Mouse (Mus musculus) stomach, embryonic 14.5 days (tissue): ENCODE results near the gene Cyp2c37. TPM values are rescaled to one million over a fixed set of nuclear protein-coding genes. Genes with fewer than 3 reads are reported as not detected.
"Not testable (repeated sequence)": the region's sequence is repeated elsewhere in the genome, so short reads cannot be mapped to it uniquely, and the experiment has no call there.

ENCODE experiments used
- ATAC-seq: fragments of 200-750 bp; cut with Nextera tagmentation; 2 replicates; pipeline ENCODE4 v1.8.0; 2017; ENCODE audit warnings: low read depth, moderate TSS enrichment; ENCODE audit not compliant: insufficient number of reproducible peaks, insufficient read depth, low FRiP score
- H3K27ac ChIP-seq: fragments of 300-500 bp; sonication (generic); 2 replicates; pipeline ENCODE4 v1.5.1; 2014; ENCODE audit warnings: mild to moderate bottlenecking, low read length, moderate library complexity, mixed read lengths
- H3K27me3 ChIP-seq: fragments of 300-500 bp; sonication (generic); 2 replicates; pipeline ENCODE4 v1.6.1; 2014; ENCODE audit warnings: low read length, control low read depth, mixed read lengths; ENCODE audit not compliant: control insufficient read depth, insufficient read depth
- H3K36me3 ChIP-seq: fragments of 300-500 bp; sonication (generic); 2 replicates; pipeline ENCODE4 v1.6.1; 2014; ENCODE audit warnings: mild to moderate bottlenecking, control low read depth, low read length, moderate library complexity, mixed read lengths; ENCODE audit not compliant: control insufficient read depth, insufficient read depth
- H3K4me1 ChIP-seq: fragments of 300-500 bp; sonication (generic); 2 replicates; pipeline ENCODE4 v1.6.1; 2014; ENCODE audit warnings: low read length, control low read depth, mixed read lengths; ENCODE audit not compliant: control insufficient read depth, insufficient read depth
- H3K4me2 ChIP-seq: fragments of 300-500 bp; sonication (generic); replicated peaks from 2 replicates; pipeline ENCODE4 v1.6.1; 2014; ENCODE audit warnings: low read depth, low read length, control low read depth
- H3K4me3 ChIP-seq: fragments of 300-500 bp; sonication (generic); 2 replicates; pipeline ENCODE4 v1.5.1; 2014; ENCODE audit warnings: low read depth, low read length, control low read depth
- H3K9ac ChIP-seq: fragments of 300-500 bp; sonication (generic); replicated peaks from 2 replicates; pipeline ENCODE4 v1.6.1; 2014; ENCODE audit warnings: low read depth, mild to moderate bottlenecking, control low read depth, low read length, moderate library complexity, mixed read lengths
- H3K9me3 ChIP-seq: fragments of 300-500 bp; sonication (generic); 2 replicates; pipeline ENCODE4 v1.6.1; 2016; ENCODE audit warnings: low read depth, low read length, control low read depth; ENCODE audit not compliant: control insufficient read depth
- WGBS: fragments of 180-500 bp; shearing (Covaris S2); extraction: QIAGEN DNeasy Blood & Tissue Kit; methylation state at CpG from one replicate; pipeline ENCODE4 v1.1.7; 2014; 5-methylcytosine and 5-hydroxymethylcytosine counted together
- polyA plus RNA-seq: library from polyadenylated mRNA; unstranded; fragments of >200 nt; fragmentation: Nextera tagmentation; extraction: Ambion mirVana; gene quantifications from 2 replicates; pipeline ENCODE4 v1.2.1, GENCODE M21; 2014

Gene Cyp2c37
- not detected in 2 replicates for polyA plus RNA-seq

- H3K9me3 ChIP-seq, H3K9ac ChIP-seq, H3K4me1 ChIP-seq, ATAC-seq, H3K27ac ChIP-seq, H3K4me2 ChIP-seq, H3K4me3 ChIP-seq, H3K36me3 ChIP-seq, H3K27me3 ChIP-seq: not testable (repeated sequence)
- 94% methylated on average over 1 of the region's 1 CpGs for WGBS
Measured at GRCm38 (mm10) chr19:39992140-39992539, at the start of gene Cyp2c37. Cyp2c37 (plus strand) TSS chr19:39992424.

GRCm38 (mm10) chr19:39960861-39961260 is 31.4 kb upstream of the Cyp2c37 start:
- not testable (repeated sequence) for H3K9ac ChIP-seq, H3K9me3 ChIP-seq, H3K36me3 ChIP-seq, H3K4me2 ChIP-seq, H3K4me1 ChIP-seq, H3K4me3 ChIP-seq, ATAC-seq, H3K27ac ChIP-seq, H3K27me3 ChIP-seq

- not testable (repeated sequence) for H3K9me3 ChIP-seq, ATAC-seq, H3K9ac ChIP-seq
Measured at GRCm38 (mm10) chr19:39971096-39971495, 21.1 kb upstream of the Cyp2c37 start.

GRCm38 (mm10) chr19:39989471-39989870 is 2.8 kb upstream of the Cyp2c37 start:
- Histone ChIP-seq H3K4me1 (no peaks in the 10 kb centered on the region), H3K9me3 (no peaks in the 10 kb centered on the region), H3K27me3 (no peaks in the 10 kb centered on the region), H3K4me2 (no peak overlapping the region), H3K27ac (no peak overlapping the region), H3K36me3 (no peaks in the 10 kb centered on the region), H3K9ac (no peak overlapping the region), H3K4me3 (no peak overlapping the region)
- ATAC-seq: no peak
- 64% methylated on average over 2 of the region's 2 CpGs for WGBS

More at GRCm38 (mm10) chr19:39971096-39971495, 21.1 kb upstream of the Cyp2c37 start:
- not testable (repeated sequence) for H3K27ac ChIP-seq, H3K36me3 ChIP-seq, H3K4me3 ChIP-seq, H3K4me1 ChIP-seq, H3K27me3 ChIP-seq, H3K4me2 ChIP-seq
- WGBS: 92% methylated on average over 3 of the region's 3 CpGs

Other genes with a start within 250 kb of the Cyp2c37 start
- not detected in 2 replicates for gene Cyp2c40, start 179.6 kb upstream of the Cyp2c37 start, polyA plus RNA-seq
- gene Cyp2c69, start 105.6 kb upstream of the Cyp2c37 start, polyA plus RNA-seq: not detected in 2 replicates
- gene Cyp2c54, start 81.4 kb downstream of the Cyp2c37 start, polyA plus RNA-seq: not detected in 2 replicates
- gene Cyp2c50, start 97.3 kb downstream of the Cyp2c37 start, polyA plus RNA-seq: not detected in 2 replicates
- gene Cyp2c70, start 194.9 kb downstream of the Cyp2c37 start, polyA plus RNA-seq: 0.77 and 1.1 TPM in 2 replicates